Mouse (Mus musculus): ENCODE measurements around the gene Eva1a. TPM values are rescaled to one million over a fixed set of nuclear protein-coding genes. Genes with fewer than 3 reads are reported as not detected.

Gene Eva1a
- 0.06 TPM in 1 of 2 replicates, not detected in the other for polyA plus RNA-seq (2012)

GRCm38 (mm10) chr6:82040834-82041487 is at the start of gene Eva1a:
TSS of gene Eva1a (plus strand) at chr6:82041043.

Other genes with a start within 250 kb of the Eva1a start
- 2.7 and 3.8 TPM in 2 replicates for gene Gcfc2, start 117.4 kb upstream of the Eva1a start, polyA plus RNA-seq (2012)
- 6.2 and 6.8 TPM in 2 replicates for gene Mrpl19, start 75.1 kb upstream of the Eva1a start, polyA plus RNA-seq (2012)

Data from megakaryocyte-erythroid progenitor cell, adult 5 weeks (primary cell).